Mouse (Mus musculus) cerebellum, postnatal 10 days (tissue): Measurements from ENCODE around the gene Lhx4.

Source experiments
- DNase-seq, 2 experiments: peaks; one replicate each; pipeline ENCODE4 v3.0.0; 2021; ENCODE audit warnings: mixed read lengths in 2 of 2

Gene Lhx4

GRCm38 (mm10) chr1:155703191-155703680, 48.2 kb downstream of the Lhx4 start:
- DNase-seq = no peak

DNA sequence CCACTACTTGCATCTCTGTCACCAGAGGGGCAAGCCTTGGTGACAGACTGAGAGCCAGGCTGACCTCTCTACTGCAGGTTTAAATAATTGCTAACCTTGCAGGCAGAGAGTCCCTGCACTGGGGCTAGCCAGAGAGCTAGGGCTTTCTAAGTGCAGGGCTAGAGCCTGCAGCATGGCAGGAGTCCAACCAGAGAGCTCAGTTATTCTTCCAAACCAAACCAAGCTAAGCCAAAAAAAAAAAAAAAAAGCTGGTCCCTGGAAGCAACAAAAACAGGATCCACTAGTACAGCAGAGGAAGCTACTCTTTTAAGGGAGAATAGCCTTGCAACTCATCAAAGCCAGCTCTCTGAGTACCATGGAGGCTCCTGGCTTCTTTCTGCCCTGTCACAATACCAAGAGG, 50.6 kb downstream of the Lhx4 start:
- peak in 1 of 2 experiments; percentile 53 for DNase-seq

DNA sequence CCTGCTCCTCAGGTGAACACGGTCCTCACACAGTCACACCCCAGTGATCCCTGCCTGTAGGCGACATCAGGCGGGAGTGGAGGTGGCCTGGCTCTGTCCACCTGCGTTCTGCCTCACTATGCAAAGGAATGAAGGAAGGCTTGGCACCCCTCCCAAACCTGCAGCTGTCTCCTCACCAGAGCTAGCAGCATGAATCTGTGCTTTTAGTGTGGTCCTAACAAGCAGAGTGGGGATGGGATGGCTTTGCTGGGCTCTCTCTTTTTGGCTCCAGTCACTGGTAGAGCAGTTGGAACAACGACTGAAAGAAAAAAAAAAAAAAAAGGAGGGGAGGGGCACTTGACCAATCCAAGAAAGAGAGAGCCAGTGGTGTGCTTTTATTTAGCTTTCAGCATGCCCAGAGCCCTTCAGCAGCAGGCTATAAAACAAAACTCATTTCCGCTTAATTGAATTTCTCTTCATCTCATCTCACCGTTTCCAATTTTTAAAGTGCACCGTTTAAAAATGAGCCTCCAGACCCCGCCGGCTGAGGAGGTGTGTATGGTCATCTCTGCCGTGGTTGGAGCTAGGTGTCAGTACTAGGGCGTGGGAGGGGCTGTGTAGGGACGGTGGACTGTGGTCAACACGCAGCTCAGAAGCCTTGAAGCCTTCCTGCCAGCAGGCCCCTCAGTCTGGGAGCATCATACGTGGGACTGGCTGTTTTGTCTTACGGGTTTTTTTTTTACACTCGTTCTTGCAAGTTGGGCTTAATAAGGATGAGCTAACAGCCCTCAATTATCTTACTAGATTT, 52.9 kb downstream of the Lhx4 start:
- DNase-seq = peak; percentile 77 to 83

DNA sequence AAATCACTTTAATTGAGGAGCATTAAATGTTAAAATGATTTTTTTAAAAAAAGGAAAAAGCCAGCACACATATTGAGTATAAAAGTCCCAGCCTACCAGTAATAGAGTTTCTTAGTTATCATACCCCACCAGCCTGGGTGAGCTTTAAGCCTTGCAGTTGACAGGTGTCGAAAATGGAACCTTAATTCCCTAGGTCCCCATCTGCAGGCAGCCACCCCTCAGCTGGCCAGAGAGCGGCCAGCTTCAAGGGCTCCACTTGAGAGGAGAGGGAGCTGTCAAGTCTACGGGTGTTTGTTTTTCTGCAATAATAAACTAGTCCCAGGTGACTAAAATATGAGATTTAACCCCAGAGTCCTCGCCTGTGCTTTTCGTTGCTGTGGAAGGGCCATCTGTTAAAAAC, 58.0 kb downstream of the Lhx4 start:
- DNase-seq = no peak

DNA sequence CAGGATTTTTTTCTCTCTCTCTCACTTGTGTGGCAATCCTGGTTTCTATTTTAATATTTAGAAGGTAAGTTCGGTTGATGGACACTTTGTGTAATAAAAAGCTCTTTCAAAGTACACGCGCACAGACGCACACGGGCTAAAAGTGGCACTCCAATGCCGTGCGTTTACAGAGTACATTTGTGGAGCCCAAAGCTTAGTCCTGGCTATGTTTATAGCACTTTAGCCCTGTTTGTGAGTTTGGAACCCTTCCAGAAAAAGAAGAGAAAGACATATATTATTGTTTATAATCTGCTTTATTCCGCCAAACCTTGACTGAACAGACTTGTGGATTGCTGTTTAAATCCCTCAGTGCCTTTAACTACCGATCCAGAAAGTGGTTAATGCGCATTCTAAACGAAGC, 58.5 kb downstream of the Lhx4 start:
- no peak for DNase-seq

DNA sequence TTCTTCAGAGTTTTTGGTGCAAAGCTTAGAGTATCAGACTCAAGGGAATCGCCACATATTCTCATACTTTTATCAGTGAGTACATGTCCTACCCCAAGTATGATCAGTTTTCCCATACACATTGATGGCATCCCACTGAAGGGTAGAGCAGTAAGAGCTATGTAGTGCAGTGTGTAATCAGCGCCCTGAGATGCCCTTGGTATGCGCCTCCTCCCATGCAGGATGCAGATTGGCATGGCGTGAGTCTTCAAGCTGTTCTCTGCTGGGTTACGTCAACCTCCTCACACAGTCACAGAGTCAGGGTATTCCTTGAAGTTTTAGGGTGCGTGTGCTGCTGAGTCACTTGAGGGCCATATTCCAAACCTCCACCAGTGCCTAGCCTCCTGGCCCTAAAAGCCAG, 59.3 kb downstream of the Lhx4 start:
- DNase-seq = no peak

DNA sequence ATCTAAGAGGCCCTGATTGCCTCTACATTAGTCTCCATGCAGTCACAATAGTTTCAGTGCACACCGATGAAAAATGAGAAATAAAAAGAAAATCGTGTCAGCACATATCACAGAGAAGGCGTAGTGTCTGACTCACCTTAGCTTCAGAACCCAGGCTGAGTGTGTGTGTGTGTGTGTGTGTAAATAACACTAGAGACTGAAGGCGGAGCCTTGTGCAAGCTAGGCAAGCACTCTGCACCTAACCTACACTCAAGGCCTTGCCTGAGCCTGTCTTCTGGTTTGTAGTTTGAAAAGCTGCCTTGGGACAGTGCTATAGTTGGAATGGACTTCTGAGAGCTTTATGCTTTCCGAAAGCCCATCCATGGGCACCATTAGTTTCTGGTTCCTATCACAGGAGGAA, 61.9 kb downstream of the Lhx4 start:
- DNase-seq = no peak

- DNase-seq = no peak
Observed at GRCm38 (mm10) chr1:155689141-155689540, 62.3 kb downstream of the Lhx4 start.

- DNase-seq = peak; percentile 69 to 73
Observed at GRCm38 (mm10) chr1:155686816-155687215, 64.7 kb downstream of the Lhx4 start.

DNA sequence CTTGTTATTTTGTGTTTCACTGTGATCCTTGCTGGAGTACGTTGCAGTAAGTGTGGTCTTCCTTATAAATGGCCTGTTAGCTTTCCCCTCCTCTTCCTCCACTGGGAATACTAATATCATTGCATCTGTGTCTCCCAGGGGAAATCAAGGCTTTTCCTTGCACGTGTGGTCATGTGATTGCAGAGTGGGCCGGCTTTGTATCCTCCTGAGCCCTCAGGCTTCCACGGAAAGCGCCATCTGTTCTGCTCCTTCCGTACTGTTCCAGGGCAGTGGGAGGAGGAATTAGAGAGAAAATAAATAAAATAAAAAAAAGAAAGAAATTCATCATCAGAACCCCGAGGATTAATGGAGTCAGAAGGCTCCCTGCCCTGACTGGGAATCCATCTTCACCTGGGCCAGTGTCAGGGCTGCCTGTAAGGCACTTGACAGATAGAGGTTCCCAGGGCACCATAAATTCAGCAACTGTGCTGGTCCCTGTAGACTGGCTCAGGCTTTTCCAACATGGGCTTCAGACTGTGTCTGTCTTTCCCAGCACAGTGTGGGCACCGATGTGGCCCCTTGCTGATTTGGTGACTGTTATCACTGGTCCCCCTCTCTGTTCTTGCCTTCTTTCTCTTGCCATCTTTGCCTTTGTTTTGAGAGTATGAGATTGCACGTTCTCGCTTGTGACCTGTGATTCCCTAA, 70.2 kb downstream of the Lhx4 start:
- DNase-seq = peak; percentile 60 to 64

- DNase-seq = no peak
Observed at GRCm38 (mm10) chr1:155675570-155675969, 75.9 kb downstream of the Lhx4 start.

DNA sequence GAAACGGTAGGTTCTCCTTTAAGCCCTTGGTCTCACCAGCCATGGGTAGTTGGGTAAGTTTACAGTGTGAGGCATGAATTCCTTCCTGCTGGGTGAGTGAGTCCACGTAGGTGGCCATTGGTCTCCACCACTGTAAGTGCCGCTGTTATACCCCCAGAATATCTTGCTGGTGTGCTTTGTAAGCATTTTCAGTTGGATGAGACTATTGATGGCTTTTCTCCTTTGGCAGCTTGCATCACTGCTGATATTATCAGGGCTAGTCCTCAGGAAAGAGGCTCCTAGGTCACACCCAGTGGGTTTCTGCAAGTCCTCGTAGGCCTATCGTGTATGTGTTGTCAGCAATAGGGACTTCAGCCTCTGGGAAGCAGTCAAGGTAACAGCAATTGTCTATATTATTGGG, 87.5 kb downstream of the Lhx4 start:
- DNase-seq = no peak

GRCm38 (mm10) chr1:155656321-155656720, 95.2 kb downstream of the Lhx4 start:
- DNase-seq = no peak

DNA sequence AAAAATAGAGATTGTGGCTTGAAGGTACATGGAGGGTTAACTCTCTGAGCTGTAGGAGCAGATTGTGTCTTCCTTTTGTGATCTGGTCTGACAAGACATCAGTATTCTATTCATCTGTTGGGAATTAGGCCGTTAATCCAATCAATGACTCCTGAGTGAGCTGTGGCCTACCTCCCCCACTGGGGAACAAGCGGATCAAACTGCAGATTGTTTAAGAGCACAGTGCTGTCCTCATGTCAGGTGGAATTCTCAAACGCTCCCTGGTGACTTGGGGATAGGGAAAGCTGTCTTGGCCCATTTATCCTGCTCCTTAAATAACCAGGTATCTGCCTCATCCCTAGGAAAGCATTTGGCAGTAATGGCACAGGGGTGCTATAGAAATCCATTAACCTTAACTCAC, 96.5 kb downstream of the Lhx4 start:
- DNase-seq = no peak

DNA sequence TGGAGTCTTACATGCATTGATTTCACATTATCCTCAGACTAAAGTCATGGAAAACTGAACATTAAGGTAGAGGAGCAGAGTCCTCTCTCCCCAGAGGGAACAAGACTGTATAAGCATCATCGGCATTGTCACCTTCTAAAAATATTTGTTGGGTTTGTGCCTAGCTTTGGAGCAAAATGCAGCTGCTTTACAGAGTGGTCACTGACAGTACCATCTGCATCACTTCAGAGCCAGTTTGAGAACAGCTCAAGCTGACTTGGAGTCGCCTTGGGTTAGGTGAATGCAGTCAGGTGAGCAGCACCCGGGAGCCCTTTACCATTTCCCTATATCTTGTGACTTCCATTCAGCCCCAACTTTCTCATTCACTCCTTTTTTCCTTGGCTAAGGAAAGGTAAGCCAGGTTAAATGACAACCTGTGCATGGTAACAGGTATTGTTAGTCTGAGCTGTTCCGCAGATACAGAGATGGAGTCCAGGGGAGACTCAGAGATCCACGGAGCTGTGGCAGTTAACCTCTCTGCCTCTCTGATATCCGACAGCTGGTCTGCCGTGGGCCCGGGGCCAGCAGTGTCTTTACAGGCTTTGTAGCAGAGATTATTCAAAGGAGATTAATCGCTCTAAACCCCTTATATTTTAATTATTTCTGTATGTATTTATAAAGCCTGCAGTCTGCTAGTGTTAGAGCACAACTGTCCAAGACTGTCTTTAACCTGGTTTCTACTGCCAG, 101.2 kb downstream of the Lhx4 start:
- DNase-seq = peak; percentile 67 to 76
